Mouse (Mus musculus) gastrocnemius, postnatal 36 days (tissue): ENCODE measurements around the gene Ttc41. TPM values are rescaled to one million over a fixed set of nuclear protein-coding genes. Genes with fewer than 3 reads are reported as not detected.
"Not testable (repeated sequence)": the region's sequence is repeated elsewhere in the genome, so short reads cannot be mapped to it uniquely, and the experiment has no call there.

Source experiments
- DNase-seq, 2 experiments: peaks; one replicate each; pipeline ENCODE4 v3.0.0; 2022
- intact Hi-C: fragments of 180-260 bp; cut with DNase I; formaldehyde crosslinking; loops from one replicate; pipeline ENCODE4 v1.15.1; 2025
- long read RNA-seq, 2 experiments: library from polyadenylated mRNA; stranded (forward); transcript quantifications; one replicate each; pipeline ENCODE4 v2.0.0; 2021
- total RNA-seq, 2 experiments: library from RNA; stranded (reverse); gene quantifications; 2 replicates each; pipeline ENCODE4 v1.2.3; 2021

Gene Ttc41
- total RNA-seq = 1 to 10 TPM; 1.9 to 2.1 TPM
- long read RNA-seq, experiment 1, partial matches to known transcripts = 0 of 3 reads
- long read RNA-seq, experiment 1, other reads (novel, unspliced or antisense) = 3 of 3 reads
- long read RNA-seq, experiment 2 = 0 reads

DNA sequence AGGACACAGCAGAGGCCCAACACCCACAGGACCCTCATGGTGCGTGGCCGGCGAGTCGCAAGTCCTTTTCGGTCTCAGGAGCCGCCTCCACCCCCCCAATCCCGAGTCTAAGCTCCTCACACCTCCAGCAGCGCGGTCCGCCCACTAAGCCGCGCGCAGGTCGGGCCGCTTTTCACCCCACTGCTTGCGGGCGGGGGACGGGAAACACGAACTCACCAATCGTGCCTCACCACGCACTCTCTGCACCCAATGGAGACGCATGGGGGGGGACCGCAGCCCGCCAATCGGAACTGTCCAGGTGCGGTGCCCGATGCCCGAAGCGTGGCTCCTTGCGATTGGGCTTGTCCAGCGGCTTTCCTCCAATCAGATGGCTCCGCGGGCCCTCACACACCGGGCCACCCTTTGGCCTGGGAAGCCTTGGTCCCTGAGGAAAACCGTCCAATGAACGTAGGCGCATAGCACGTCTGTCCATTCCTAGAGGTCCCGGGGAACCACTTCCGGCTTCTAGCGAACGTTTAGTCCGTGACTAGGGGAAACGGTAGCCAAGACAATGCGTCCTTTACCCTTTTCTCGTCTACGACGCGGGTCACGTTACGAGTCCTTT is at the start of gene Ttc41, which contains the start of gene Hsp90b1:
TSS of gene Ttc41 (plus strand) at position 494 of the 604 bp plus-strand sequence.
TSS of gene Hsp90b1 (minus strand) at position 192 of the 604 bp plus-strand sequence.
- peak; percentile 94 to 98 for DNase-seq
- intact Hi-C loops = loop anchor here (2.0 to 5.0 kb wide), 2 partner anchors 21 to 72 kb away; partner anchors contain the start of gene Nt5dc3

DNA sequence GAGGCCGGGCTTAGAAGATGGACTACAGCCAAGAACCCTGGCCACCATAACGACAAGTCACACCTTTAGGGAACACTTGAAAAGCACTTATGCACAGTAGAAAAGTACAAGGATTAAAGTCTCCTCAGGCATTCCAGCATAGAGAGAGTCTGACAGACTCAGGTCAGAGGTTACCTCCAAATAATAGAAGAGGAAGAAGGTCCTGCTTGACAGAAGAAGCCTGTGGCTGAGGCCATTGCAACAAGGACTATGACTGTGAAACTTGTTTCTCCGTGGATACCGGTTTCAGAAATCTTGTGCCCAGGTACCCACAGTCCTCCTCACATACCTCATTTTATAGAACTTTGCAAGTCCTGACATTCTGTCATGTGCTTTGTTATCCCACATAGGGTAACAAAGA is 35.1 kb upstream of the Ttc41 start:
- intact Hi-C loops = not testable (repeated sequence)

DNA sequence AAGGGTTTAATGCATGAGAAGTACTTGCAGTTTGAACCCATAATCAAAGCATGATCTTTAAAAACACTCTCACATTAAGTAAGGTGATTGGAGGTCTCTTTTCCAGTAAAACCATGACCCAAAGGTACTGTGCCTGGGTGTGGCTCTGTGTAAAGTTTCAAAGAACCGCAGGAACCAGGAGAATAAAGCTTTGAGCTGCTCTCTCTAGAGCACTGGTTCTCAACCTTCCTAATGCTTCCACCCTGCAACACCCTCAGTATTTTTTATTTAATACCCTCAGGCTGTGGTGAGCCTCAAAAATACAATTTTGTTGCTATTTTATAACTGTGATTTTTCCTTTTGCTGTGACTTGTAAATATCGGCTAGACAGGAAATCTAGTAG is 20.8 kb upstream of the Ttc41 start:
- not testable (repeated sequence) for DNase-seq

More for the DNA sequence above, 35.1 kb upstream of the Ttc41 start:
- DNase-seq = not testable (repeated sequence)

DNA sequence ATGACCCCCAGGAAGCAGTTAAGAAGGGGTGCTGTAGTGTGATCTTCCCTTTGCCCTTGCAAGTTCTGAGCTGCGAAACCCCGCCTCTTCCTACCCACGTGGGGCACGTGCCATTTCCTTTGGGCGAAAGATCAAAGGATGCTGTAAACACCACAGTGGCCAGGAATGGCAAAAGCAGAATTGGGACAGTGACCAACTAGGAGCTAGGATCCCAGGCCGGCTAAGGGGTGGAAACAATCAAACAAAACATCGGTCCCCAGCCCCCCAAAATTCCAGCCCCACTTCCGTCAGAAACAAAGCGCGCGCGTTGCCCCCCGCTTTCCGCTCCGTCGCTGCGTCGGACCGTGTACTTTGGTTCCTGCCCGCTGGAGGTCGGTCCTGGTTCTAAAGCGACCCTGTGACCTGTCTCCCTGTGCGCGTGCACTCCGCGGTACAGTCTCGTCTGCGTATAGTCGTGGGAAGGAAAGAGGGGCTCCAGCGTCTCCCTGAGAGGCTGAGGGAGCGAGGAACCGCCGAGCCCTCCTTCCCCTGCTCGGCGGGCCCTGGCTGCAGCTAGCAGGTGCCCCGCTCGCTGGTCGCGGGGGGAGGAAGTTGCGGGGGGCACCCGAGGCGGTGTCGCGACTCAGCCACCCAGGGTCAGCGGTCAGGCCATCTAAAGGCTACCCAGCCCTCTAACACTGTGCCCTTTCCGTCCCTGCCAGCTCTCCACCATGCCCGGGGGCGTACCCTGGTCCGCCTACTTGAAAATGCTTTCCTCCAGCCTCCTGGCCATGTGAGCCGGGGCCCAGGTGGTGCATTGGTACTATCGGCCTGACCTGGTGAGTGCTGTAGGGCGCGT is 20.2 kb upstream of the Ttc41 start:
- DNase-seq = peak; percentile 63 to 79
- intact Hi-C loops = loop anchor here (2.0 kb wide), 1 partner anchor 19 kb away; the partner anchor contains the start of genes Hsp90b1 and Ttc41

More for the DNA sequence above, 20.8 kb upstream of the Ttc41 start:
- intact Hi-C loops = loop anchor here (2.0 kb wide), 1 partner anchor 20 kb away; the partner anchor contains the start of genes Hsp90b1 and Ttc41

DNA sequence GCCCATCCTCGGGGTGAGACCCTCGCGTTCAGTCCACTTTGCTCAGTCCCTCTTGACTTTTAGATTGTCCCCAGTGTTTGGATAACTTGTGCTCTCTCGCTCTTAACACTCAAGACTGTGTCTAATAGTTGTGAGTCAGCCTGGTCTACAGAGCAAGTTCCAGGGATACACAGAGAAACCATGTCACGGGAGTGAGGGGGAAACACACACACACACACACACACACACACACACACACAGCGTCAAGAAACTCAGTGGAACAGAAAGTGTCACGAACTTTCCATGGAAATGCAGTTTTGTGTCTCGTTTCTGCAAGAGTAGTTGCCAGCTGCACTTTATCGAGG is 19.6 kb upstream of the Ttc41 start:
- intact Hi-C loops = not testable (repeated sequence)

DNA sequence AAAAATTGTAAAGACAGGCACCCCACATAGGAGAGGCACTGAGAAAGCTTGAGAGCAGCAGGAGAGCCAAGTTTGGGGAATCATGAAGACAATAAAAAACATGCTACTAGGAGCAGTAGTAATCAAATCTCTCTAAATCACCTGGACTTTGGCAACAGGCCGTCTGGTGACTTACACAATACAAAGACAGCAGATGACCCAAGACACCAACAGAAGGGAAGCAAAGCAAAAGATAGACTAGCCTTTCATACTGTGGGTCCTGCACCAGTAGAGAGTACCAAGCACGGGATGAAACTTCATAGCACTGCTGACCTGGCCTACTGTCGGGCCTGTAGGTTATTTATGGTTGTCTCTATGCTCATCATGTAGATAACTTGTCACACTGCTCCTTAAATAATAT is 5.4 kb upstream of the Ttc41 start:
- intact Hi-C loops = no loop called here
- no peak for DNase-seq

More for the DNA sequence above, 19.6 kb upstream of the Ttc41 start:
- not testable (repeated sequence) for DNase-seq

DNA sequence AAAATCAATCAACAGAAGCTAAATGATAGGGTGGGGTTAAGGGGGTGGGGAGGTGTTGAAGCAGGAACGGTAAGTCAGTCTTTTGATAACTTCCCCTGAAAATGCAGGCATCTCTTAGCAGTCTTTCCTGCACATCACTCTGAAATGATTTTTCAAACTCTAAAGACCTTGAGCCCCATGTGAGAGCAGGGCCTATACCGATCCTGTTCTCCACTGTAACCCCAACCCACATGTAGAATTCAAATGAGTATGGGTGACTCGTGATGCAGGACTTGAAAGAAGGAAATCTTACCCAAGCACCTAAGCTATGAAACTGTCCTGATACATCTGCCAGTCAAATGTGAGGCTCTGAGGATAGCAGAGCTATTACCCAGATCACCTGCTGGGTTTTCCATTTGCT is 4.6 kb upstream of the Ttc41 start:
- intact Hi-C loops = no loop called here
- DNase-seq = no peak

DNA sequence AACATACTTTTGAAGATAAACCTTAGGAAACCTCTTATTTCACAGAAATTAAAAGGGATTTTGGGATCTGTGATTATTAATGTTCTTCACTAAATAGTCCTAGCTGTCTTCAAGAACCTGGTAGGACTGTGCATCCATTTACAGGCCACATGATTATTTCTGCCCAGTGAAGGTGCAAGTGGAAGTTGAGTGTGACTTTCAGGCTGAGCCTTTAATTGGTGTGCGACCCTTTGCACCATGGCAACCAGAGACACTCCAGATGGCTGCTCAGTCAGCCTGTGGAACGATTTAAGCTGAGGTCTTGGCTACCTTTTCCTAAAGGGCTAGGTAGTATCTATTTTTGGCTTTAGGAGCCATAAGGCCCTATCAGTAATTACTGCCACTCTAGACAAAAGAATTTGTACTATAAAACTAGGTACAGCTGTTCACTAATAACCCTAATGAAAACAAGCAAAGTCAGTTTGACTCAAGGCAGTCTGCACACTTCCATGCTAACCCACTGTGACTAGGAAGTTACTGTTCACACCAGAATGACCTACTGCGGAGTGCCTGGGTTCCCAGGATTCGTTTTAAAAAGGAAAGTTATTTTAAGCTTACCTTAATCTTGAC is 3.2 kb upstream of the Ttc41 start:
- DNase-seq = no peak
- intact Hi-C loops = no loop called here

DNA sequence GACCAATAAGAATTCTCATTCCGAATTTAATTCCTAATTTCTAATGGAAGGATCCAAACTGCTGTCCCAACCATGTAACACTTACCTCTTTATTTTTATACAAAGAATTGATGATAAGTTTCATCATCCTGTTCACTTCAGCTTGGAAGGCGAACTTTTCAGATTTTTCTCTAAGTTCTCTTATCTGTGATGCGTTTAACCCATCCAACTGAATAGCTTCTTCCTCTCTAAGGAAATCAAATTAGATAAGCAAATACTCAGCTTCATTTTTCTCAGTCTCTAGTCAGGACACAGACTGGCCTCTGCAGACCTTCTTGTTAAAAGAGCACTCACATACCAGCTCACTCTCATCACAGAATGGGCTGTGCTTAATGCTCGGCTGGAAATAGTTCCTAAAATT is 2.2 kb upstream of the Ttc41 start:
- intact Hi-C loops = no loop called here
- DNase-seq = no peak

DNA sequence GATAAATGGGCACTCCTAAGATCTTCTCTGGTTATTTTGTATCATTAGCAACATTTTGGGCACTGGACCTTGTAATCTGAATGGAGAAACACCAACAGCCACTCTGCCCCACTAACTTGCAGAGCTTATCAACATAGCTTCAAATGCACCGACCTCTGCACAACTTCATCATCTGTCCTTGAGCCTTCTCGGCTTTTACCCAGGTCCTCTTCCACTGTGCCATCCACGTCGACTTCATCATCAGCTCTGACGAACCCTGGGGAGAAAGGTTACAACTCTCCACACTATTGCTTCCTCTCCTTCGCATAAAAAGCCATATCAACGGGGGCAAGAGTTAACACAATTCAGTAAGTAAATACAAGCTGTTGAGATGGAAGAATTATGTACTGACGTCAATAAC is 1.5 kb upstream of the Ttc41 start:
- no peak for DNase-seq
- intact Hi-C loops = loop anchor here (2.0 kb wide), 1 partner anchor 19 kb away; no protein-coding TSS in a partner anchor

DNA sequence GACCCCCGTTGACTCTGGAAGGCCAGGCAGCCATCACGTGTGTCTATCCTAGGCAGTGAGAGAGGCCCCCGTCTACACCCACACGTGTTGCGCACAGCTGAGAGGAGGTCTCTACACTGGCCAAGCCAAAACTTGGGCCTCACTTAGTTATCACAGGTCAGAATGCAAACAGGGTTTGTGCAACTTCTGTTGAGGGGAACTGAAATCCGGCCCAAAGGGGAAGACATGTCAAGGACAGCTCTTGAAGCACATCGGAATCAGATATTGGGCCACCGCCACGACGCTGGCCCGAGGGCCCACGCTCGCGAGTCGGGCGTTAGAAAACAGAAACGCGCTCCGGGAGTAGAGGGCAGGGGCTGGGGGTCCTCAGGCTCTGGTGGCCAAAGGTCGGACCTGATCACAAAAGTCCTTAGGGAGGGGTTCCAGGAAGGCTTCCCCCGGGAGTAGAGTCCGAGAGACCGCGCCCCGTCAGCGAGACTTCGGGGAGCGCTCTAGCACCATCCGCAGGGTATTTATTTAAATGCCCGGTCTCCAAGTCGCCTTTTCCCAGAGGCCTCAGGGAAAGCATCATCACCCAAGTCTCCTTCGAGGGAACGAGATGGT is 921 bp upstream of the Ttc41 start:
- intact Hi-C loops = loop anchor here (2.0 to 5.0 kb wide), 2 partner anchors 20 to 73 kb away; partner anchors contain the start of gene Nt5dc3
- peak in 1 of 2 experiments; percentile 25 for DNase-seq

DNA sequence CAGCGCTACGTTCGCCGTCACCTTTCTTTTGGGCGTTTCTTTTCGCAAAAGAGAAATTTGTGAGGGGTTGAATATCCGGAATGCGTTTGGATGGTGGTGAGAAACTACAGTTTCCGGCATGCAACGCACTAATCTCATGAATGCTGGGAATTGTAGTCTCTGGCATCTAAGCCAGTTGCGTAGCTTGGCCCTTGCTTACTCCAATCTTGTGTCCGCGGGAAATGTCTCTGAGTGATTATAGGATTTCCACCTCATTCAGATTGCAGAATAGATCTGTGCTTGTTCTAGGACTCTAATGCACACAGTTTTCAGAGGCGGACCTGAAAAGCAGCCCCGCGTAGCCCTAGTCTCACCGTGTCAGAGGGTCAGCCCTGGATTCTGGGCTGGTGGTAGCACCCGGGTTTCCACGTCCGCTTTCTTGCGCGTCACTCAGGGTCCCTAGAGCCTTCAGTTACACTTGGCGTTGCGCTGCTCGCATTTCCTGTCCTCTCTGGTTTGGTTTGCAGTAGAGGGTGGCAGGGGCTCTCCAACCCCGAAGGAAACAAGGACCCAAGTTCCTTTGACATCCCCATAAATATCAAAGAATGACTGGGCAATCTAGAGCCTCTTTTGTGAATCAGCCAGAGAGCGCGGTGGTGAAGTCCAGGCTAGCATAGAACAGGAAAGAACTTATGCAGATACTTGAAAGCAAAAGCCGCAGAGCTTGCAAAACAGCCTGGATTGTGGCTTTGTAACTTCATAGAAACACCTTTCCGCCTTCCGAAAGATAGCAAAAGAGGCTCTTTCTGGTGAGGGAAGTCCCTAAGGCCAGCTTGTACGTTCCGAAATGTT is 526 bp downstream of the Ttc41 start:
- intact Hi-C loops = loop anchor here (2.0 to 5.0 kb wide), 2 partner anchors 21 to 71 kb away; partner anchors contain the start of gene Nt5dc3
- peak; percentile 64 to 79 for DNase-seq

DNA sequence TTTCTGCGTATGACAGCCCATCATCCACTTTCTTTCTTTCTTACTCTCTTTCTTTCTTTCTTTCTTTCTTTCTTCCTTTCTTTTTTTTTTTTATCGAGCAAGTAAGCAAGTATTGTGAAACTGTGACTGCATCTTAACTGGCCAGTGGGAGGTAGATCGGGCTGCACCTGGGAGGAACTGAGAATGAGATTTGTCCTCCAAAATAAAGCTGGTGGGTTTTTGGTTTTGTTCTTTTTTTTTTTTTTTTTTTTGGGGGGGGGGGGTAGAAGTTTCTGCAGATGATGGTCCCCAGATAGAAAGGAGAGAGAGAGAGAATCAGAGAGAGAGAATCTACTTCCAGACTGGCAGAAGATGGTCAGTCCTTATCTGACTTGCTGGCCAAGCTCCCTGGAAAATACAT is 1.5 kb downstream of the Ttc41 start:
- no peak for DNase-seq
- intact Hi-C loops = loop anchor here (5.0 kb wide), 1 partner anchor 70 kb away; the partner anchor contains the start of gene Nt5dc3

DNA sequence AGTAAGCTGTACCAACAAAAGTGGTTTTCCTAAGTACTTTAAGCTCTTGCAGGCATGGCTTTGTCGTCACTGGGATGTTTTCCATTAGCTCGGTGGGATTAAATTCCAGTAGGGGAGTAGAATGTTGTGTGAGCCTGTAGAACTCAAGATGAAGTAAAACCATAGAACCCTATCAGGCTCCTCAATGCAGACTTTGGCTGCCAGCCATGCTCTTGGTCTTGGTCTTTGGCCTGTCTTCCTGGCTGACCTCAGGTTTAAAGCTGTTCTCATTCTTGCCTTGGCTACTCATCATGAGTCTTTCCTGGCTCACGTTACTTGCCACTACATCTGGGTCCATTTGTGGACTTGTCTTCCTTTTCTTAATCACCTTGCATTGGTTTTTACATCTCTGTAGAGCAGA is 6.5 kb downstream of the Ttc41 start:
- no peak for DNase-seq
- intact Hi-C loops = no loop called here

DNA sequence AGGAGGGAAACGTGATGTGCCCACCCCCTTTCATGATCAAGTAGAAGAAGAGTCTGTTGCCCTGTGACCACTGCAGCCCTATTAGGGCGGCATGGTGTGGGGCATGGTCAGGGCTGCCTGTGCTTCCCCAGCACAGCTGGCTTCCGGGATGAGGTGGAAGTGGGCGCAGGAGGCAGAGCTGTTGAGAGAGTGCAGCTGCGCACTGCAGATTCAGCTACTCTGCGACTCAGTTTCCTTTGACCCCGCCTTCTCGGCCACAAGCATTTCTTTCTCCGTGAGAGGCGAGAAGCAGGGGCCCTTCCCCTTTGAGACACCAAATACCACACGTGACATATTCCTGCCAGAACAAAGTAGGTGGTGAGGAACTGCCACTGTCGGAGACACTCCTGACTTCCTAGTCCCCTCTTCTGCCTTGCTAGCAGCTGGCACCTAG is 22.0 kb downstream of the Ttc41 start:
- intact Hi-C loops = no loop called here
- peak in 1 of 2 experiments; percentile 21 for DNase-seq

DNA sequence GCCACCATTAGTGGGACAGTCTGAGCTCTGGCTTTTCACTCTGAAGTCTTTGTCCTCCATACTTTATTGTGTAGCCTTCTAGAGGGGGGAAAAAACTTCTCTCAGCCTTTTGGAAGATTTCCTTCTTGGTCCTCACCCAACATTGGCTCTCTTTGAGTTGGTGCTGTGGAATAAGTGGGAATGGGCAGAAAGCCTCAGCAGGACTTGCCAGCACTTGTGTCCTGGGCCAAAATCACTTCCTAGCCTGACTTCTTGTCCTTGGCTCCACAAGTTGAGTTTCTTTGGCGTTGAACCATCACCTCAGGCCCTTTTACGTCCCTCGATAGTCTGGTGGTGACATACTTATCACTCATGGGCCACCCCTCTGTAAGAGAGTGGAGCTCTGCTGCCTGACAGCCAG is 22.6 kb downstream of the Ttc41 start:
- intact Hi-C loops = no loop called here
- DNase-seq = no peak

DNA sequence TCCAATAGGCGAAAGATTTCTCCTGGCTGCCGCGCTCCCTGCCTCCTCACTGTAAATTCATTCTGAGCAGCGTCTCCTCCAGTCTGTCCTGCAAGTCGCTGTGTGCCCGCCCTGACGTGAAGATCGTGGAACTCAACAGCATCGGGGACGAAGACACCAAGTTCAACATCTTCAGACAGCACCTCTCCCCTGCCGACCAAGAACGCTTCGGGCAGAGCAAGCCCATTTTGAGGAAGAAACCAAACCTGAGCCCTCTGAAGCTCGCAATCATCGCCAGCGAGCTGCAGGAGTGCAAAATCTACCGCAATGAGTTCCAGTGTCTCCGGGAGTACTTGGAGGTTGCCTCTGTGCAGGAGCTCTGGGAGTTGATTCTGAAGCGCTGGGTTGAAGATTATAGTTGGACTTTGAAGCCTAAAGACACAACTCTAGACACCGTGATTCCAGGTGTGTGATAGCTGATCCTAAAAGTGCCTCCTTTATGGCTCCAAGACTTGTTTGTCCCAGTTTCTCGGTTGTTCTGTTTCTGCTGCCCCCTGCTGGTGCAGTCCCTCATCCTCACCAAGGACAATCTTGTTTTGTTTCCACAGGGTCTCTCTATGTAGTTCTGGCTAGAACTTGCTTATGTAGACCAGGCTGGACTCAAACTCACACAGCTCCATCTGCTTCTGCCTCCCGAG is 25.4 kb downstream of the Ttc41 start:
- intact Hi-C loops = loop anchor here (5.0 kb wide), 2 partner anchors 94 to 254 kb away; no protein-coding TSS in a partner anchor

DNA sequence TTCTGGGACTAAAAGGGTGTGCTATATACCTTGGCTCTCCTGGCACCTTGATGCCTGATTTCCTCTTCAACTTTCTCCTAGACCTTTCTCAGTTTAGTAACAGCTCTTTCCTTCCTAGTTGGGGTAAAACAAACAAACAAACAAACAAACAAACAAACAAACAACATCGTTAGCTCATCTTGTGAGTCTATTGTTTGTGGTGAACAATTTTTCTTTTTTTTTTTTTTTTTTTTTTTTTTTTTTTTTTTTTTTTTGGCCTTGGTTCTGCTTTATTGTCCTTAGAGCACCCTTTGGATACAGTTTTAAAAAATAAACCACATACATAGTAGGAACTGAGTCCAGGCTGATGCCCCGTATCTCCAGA is 25.9 kb downstream of the Ttc41 start:
- no peak for DNase-seq
- intact Hi-C loops = loop anchor here (5.0 kb wide), 2 partner anchors 94 to 254 kb away; no protein-coding TSS in a partner anchor

More for the DNA sequence above, 25.4 kb downstream of the Ttc41 start:
- DNase-seq = peak; percentile 74 to 77

DNA sequence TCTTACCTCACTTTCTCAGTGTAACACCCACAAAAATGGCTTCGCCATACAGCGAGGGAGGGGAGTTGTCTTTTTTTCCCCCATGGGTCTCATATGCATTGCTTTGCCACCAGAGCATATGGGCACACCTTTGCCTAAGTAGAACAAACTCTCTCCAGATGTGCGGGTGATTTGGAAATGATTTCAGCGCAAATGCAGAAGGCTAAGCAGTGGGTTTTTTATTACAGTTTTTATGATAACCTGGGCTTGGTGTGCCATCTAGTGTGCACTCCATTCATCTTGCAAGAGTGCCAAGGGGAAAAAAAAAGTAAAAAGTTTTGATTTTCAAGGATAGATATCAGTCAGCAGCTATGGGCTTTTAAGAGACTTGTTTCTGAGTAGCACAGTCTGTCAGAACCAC is 29.4 kb downstream of the Ttc41 start:
- no peak for DNase-seq
- intact Hi-C loops = no loop called here
